Mouse (Mus musculus) brain, embryonic 18.5 days (tissue): ENCODE measurements at regions not wholly inside any gene's neighbourhood (a gene's known extent, or its start where the extent isn't known, plus 50 kb on each side); places are given as distances from the start of the nearest gene placed in this dataset.

Source experiments
- DNase-seq: peaks from one replicate; pipeline ENCODE4 v3.0.0-alpha.2; 2012; ENCODE audit warnings: low read depth, low spot score

DNA sequence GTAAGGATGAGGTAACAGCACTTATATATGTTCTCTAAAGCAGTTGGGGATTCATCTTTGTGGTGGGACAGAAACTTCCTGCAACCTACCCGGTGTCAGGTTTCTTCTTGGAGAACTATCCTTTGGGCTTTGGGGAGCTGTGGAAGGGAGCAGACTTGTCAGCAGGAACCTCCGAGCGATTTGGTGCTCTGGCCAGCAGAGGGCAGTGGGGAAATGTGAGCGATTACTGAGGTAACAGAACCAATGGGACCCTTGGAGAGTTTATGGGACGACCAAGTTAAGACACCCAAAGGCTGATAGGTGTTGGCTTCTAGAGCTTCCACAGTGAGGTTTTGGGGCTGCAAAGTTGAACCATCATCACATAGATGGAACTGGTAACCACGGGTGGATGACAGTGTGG lies 160.6 kb upstream of the Kif2a start:
- DNase-seq = no peak

- DNase-seq = no peak
These were observed 157.6 kb upstream of the Kif2a start for GRCm38 (mm10) chr13:107179551-107179950.

- DNase-seq = no peak
These were observed 155.7 kb upstream of the Kif2a start for GRCm38 (mm10) chr13:107177595-107177994.

DNA sequence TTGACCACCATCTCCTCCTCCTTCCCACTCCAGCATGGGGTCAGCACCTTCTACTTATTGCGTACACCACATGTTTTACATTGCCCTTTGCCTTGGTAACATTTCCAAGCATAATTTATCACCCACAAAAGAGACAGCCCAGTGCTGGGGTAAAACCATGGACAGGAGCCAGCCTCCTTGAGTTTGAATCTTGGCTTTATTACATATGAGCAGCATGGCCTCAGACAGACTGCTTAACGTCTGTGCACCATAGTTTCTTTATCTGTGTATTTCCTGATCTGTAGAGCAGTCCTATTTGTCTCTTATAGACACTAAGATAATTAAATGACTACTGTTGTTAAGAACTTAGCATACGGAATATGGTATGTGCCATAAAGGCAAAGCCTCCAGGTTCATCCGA lies 154.0 kb upstream of the Kif2a start:
- no peak for DNase-seq

- DNase-seq = no peak
These were observed 146.7 kb upstream of the Kif2a start for GRCm38 (mm10) chr13:107168599-107169149.

DNA sequence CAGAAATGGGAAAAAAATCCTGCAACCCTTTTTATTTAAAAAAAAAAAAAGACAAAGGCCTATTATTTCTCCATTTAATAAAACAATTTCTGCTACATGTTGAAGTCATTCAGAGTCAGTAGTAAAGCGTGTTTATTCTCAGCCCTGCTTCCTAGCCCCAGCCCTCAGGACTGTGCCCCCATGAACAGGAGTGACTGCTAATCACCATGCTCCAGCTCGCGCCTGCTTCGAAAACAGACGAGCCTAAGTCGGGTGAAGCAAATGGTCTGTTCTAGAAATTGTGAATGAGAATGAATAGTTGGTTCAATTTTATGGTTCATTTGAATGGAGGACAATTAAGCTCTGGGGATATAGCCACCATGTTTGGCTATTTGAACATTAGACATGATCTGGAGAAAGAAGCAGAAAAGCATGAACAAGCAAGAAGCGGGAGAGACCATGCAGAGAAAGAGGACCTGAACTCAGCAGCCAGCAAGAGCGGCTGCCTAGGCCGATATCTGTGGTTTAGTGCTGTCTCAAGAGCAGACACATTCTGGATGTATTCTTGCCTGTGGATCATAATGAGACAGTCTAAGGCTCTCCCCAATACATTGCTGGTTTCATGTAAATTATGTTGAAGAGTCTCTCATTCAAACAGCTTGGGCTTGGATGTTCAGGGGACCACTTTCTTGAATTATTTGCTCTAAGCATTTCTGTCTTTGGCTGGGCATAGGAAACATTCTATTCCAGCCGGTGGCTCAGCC lies 146.1 kb upstream of the Kif2a start:
- no peak for DNase-seq

GRCm38 (mm10) chr13:107151548-107151947 lies 129.6 kb upstream of the Kif2a start:
- DNase-seq = no peak

- no peak for DNase-seq
These were observed 119.3 kb upstream of the Kif2a start for GRCm38 (mm10) chr13:107141209-107141608.

DNA sequence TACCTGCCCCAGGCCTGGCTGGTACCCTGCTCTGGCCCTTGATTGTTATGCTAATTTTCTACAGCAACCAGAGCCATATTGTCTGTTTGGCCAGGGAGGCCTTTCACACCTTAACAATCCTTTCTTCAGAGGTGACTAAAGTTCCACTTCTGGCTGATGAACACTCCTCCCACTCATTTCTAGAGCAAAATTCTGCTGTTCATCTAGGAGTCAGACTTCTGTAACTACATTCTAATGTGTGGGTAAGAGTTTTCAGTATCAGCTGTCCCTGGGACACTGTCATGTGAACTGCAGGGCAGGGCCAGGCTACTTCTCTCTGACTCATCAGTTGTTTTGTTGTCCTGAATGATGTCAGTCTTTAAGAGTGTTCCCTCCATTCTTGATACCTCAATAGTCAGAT lies 112.2 kb upstream of the Kif2a start:
- no peak for DNase-seq

DNA sequence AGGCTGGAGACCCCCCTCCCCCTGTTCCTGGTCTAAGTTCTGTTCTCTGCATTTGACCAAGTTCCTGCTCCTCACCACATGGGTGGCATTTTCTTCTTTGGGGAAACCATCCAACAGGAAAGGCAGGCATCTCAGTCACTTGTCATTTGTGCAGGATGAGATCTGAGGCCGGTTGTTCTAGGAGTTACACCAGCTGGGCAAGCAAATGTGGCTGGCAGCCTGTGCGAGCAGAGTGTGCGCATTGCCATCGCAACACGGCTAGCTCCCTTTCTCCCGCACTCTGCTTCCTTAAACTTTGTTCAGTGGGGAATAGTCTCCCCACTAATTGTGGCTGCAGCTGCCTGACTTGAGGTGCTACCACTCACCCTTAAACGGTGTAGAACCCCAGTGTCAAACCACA lies 104.7 kb upstream of the Kif2a start:
- peak; percentile 16 for DNase-seq

- no peak for DNase-seq
These were observed 102.3 kb upstream of the Kif2a start for GRCm38 (mm10) chr13:107124130-107124668.

DNA sequence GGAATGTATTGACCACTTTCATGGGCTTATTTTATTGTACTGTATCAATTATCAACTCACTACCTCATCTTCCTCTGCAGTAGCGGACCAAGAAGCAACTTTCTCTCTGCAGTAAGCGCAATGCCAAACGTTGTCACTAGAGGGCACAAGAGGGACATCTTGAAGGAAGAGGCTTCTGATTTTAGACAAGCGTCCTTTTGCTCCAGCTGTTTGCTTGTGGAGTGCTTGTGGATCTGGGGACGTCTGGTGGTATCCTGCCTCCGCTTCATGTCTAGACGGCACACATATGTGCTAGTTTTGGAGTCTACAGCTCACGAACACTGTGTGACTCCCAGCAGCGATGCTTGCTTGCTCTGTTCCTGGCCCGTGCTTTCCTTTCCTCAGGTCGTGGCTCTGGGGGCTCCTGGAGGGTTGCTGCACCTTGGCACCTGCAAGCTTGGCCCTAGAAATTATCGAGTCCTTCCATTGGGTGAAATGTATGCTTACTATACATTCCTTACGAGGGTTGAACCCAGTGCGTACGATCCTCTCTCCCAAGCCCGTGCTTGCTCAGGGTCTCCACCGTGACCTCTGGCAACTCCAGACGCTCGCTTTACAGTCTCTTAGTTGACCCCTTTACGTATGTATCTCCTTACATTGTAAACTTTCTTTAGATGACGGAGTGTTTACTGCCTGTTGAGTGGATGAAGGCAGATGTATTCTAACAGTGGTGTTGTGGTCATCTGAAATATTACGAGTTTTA lies 92.2 kb upstream of the Kif2a start:
- peak; percentile 80 for DNase-seq

DNA sequence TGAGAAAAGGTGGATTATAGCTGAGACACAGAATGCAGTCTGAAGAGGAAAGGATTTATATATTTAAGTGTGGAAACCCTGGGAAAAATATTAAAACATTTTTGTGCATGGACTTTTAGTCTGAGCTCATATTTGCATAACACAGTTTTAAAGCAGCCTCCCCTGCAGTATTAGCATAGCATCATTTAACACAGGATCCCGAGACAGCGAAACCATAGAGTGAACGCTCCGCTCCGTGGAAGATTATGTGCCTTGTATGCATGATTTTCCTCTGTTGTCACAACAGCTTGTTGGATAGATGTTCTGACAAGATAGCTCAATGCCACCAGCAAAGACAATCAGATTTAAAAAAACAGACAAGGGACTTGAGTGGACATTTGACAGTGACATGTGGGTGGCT lies 86.1 kb upstream of the Kif2a start:
- DNase-seq = no peak

DNA sequence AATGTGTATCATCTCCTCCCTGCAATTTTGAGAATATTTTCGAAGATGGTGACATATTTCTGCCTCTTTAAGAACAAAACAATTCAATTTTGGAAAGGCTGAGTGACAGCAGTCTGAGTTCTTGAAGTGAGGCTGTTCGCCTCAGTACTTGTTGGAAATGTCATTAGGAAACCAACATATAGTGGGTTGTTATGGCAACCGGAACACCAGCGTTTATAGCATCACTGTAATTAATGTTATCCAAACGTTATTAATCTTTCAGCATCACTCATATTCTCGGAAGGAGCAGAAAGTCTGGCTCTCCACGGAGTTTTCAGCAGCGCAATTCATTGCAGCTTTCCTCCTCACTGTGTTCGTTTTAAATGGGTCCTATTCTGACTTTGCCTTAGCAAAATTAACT lies 85.6 kb upstream of the Kif2a start:
- DNase-seq = no peak

- no peak for DNase-seq
These were observed 83.6 kb upstream of the Kif2a start for GRCm38 (mm10) chr13:107105510-107105909.

DNA sequence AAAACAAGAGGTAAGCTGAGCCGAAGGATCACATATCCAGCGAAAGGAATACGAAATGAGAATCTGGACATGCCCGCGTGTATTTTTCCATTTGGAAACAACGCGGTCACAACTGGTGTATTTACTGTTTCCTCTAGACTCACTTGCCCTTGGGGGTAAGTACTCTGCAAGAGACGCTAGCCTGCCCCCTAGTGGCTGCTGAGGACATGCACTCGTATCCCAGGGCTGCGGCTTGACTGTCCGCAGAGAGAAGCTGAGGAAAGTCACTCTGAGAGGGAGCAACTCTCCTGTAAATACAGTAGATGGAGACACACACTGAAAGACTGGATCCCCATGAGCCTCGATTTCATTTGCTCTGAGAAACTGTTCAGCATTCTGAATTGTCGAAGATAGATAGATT lies 79.7 kb upstream of the Kif2a start:
- DNase-seq = peak; percentile 47

DNA sequence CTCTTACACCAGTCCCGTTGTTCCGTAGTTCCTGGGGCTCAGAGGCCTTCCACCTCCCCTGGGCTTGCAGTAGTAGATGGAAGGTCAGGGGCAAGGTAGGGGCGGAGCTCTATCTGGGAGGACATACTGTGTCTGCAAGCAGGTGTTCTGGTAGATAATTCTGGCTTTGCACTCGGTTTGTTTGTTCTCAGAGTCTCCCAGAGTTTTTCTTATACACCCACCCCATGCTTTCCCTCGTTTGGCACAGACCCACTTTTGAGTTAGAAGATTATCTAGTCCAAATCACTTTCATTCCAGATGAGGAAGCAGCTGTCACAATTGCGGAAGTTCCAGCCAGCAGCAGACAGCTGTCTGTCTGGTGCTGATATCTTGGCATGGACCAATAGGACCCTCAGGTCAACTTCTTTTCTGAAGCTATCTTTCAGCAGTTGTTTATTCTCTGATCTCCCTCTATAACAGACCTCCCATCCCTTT lies 79.0 kb upstream of the Kif2a start:
- no peak for DNase-seq

GRCm38 (mm10) chr13:107100116-107100515 lies 78.2 kb upstream of the Kif2a start:
- no peak for DNase-seq

DNA sequence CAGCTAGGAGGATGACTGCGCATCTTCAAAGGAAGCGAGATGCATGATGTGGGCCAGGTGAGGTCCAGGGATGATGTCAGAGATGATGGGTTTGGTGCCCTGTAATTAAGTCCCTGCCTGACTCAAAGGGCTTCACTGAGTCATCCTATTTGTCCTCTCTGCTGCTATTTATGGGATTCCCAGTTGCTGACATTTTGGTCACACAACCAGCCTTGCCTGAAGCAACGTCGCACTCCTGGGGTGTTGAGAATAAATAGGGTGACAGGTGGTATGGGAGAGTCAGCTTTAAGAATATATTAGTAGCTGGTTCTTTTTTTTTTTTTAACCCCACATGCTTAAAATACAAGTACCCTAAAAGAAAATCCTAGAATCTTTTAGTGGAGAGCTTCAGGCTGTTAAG lies 75.1 kb upstream of the Kif2a start:
- no peak for DNase-seq

- no peak for DNase-seq
These were observed 73.2 kb upstream of the Kif2a start for GRCm38 (mm10) chr13:107094976-107095716.

DNA sequence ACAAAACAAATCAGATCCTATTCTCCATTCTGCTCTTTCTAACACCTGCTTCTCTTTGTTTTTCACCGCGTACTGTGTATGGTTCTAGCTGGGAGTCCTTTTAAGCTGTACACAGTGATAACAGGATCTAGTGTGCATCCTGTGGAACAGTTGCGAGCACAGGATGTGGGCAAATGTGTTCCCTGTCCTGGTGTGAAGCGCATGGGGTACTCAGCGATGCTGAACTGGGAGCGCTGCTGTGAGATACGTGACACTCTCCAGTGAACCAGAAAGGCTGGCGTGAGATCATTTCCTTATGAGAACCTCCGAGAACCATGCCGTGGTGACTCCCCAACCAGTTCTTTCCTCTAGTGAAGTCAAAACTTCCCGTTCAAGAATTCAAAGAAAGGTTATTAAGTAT lies 72.6 kb upstream of the Kif2a start:
- no peak for DNase-seq

DNA sequence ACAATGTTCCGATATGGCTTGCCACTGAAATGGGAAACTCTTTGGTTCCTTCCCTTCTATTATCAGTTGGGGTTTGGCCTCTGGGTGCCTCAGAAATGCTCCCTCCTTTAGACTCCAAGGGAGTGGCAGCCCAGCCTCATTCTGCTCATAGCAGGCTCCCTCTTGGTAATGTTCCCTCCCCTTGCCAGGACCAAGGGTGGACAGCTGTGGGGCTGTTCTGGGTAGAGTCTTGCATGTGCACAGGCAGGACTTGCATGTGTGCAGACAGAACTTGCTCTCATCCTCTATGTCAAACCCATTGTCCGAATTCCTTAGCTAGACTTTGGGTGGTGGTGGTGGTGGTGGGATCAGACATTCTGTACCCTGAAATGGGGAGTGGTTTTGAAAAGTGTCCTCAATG lies 71.8 kb upstream of the Kif2a start:
- no peak for DNase-seq
